Mouse (Mus musculus) activated CD4-positive, CD25-positive, alpha-beta regulatory T cell (primary cell): ENCODE results near the gene Cdk5r1. TPM values are rescaled to one million over a fixed set of nuclear protein-coding genes. Genes with fewer than 3 reads are reported as not detected.

Source experiments
- polyA plus RNA-seq, 2 experiments: library from polyadenylated mRNA; unstranded; fragments of 100-300 nt; shearing (Covaris generic); gene quantifications; one replicate each; pipeline ENCODE4 v1.2.1; 2017

Gene Cdk5r1
- polyA plus RNA-seq, result 1 to 10 TPM in 1 of 2 experiments, under 1 TPM in 1; 0.63 to 1.5 TPM

GRCm38 (mm10) chr11:80476222-80477189 lies at the start of gene Cdk5r1:
Gene Cdk5r1 (plus strand): TSS chr11:80477023.

DNA sequence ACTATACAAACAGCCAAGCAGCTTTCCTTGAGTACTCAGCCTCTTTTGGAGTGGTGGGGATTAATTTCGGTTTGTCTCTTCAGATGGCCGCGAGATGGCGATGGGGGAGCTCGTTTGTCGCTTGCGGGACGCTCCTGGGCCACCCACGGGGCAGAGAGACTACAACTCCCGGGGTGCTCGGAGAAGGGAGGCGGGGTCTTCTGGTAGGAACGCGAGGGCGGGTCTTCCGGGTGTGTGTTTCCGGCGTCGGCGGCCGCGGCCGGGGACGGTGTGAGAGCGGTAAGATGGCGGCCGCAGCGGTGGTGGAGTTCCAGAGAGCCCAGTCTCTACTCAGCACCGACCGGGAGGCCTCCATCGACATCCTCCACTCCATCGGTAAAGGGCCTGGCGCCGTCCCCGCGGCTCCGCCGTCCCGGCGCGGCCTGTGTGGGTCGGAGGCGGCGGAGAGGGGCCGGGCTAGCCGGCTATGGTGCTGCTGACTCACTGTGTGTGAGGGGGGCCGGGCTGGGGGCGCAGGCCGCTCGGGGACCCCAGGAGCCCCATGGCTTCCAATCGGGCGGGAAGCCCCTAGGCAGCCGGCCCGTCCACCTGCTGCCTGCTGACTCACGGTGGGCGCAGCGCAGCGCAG lies 48.3 kb upstream of the Cdk5r1 start, which contains the start of gene Psmd11:
Gene Psmd11, plus strand, starts transcription at position 235 of the 628 bp plus-strand sequence.

Other genes with a start within 250 kb of the Cdk5r1 start
- 1 to 10 TPM in 1 of 2 experiments, under 1 TPM in 1; 0.87 to 1.7 TPM for gene Rhbdl3, start 176.1 kb upstream of the Cdk5r1 start, polyA plus RNA-seq
- 10 to 100 TPM; 14.3 TPM for gene 5730455P16Rik, start 99.0 kb upstream of the Cdk5r1 start, polyA plus RNA-seq
- 100 to 1,000 TPM; 235 to 249 TPM for gene Zfp207, start 93.7 kb upstream of the Cdk5r1 start, polyA plus RNA-seq
- gene Psmd11, start 48.4 kb upstream of the Cdk5r1 start, polyA plus RNA-seq, result 100 to 1,000 TPM; 159 to 183 TPM